Mouse (Mus musculus) limb, embryonic 10.5 days (tissue): ENCODE measurements at regions not wholly inside any gene's neighbourhood (a gene's known extent, or its start where the extent isn't known, plus 50 kb on each side); places are given as distances from the start of the nearest gene placed in this dataset. TPM values are rescaled to one million over a fixed set of nuclear protein-coding genes. Genes with fewer than 3 reads are reported as not detected.

Experiments used
- DNase-seq: peaks from one replicate; pipeline ENCODE4 v3.0.0-alpha.2; 2017; ENCODE audit warnings: low spot score
- H3K27ac ChIP-seq: fragments of 300-500 bp; sonication (generic); 2 replicates; pipeline ENCODE4 v1.5.1; 2016; ENCODE audit warnings: mild to moderate bottlenecking
- H3K27me3 ChIP-seq: fragments of 300-500 bp; sonication (generic); 2 replicates; pipeline ENCODE4 v1.6.1; 2016; ENCODE audit warnings: low read depth, mild to moderate bottlenecking; ENCODE audit not compliant: poor library complexity, severe bottlenecking
- H3K36me3 ChIP-seq: fragments of 300-500 bp; sonication (generic); 2 replicates; pipeline ENCODE4 v1.6.1; 2016; ENCODE audit warnings: mild to moderate bottlenecking, moderate library complexity
- H3K4me1 ChIP-seq: fragments of 300-500 bp; sonication (generic); 2 replicates; pipeline ENCODE4 v1.6.1; 2016
- H3K4me3 ChIP-seq: fragments of 300-500 bp; sonication (generic); 2 replicates; pipeline ENCODE4 v1.5.1; 2016; ENCODE audit warnings: mild to moderate bottlenecking, moderate library complexity
- H3K9me3 ChIP-seq: fragments of 300-500 bp; sonication (generic); replicated peaks from 2 replicates; pipeline ENCODE4 v1.6.1; 2016; ENCODE audit warnings: mild to moderate bottlenecking
- WGBS: fragments of 180-500 bp; shearing (Covaris S2); methylation state at CpG from one replicate; pipeline ENCODE4 v1.1.7; 2016; 5-methylcytosine and 5-hydroxymethylcytosine counted together
- microRNA counts: library from miRNA; unstranded; fragments of <30 nt; microRNA quantifications from one replicate; lab custom pipeline; 2017
- microRNA-seq: library from miRNA; unstranded; fragments of <30 nt; microRNA quantifications from one replicate; pipeline ENCODE4, GENCODE M21; 2017

- Histone ChIP-seq H3K36me3 (no peaks in the 10 kb centered on the region), H3K4me3 (no peak overlapping the region), H3K4me1 (no peaks in the 10 kb centered on the region), H3K27me3 (no peaks in the 10 kb centered on the region), H3K27ac (no peak overlapping the region), H3K9me3 (no peaks in the 10 kb centered on the region)
- DNase-seq = no peak
- 91% methylated on average over 4 of the region's 4 CpGs for WGBS
Measured at GRCm38 (mm10) chr10:91871244-91871643, 690.1 kb upstream of the Tmpo start.

GRCm38 (mm10) chr10:91858711-91859595 lies 677.8 kb upstream of the Tmpo start:
- H3K4me1 ChIP-seq = peaks cover 7% of the 10 kb centered on the region
- no peaks in the 10 kb centered on the region for H3K27me3 ChIP-seq
- WGBS = 50% methylated on average over 6 of the region's 6 CpGs
- DNase-seq = peak; percentile 31
- no peaks in the 10 kb centered on the region for H3K9me3 ChIP-seq
- H3K4me3 ChIP-seq = no peak overlapping the region
- no peak overlapping the region for H3K27ac ChIP-seq
- H3K36me3 ChIP-seq = no peaks in the 10 kb centered on the region

- Histone ChIP-seq H3K9me3 (no peaks in the 10 kb centered on the region), H3K36me3 (no peaks in the 10 kb centered on the region), H3K27me3 (no peaks in the 10 kb centered on the region), H3K4me3 (no peak overlapping the region), H3K4me1 (no peaks in the 10 kb centered on the region), H3K27ac (no peak overlapping the region)
- 77% methylated on average over 3 of the region's 3 CpGs for WGBS
- DNase-seq = no peak
Measured at GRCm38 (mm10) chr10:91827074-91827473, 646.0 kb upstream of the Tmpo start.

GRCm38 (mm10) chr10:91823499-91823898 lies 642.4 kb upstream of the Tmpo start:
- Histone ChIP-seq H3K9me3 (no peaks in the 10 kb centered on the region), H3K27me3 (no peaks in the 10 kb centered on the region), H3K4me3 (no peak overlapping the region), H3K36me3 (no peaks in the 10 kb centered on the region), H3K4me1 (no peaks in the 10 kb centered on the region), H3K27ac (no peak overlapping the region)
- whole genome bisulfite sequencing = 92% methylated on average over 5 of the region's 5 CpGs
- no peak for DNase-seq

GRCm38 (mm10) chr10:91804870-91805269 lies 623.8 kb upstream of the Tmpo start:
- Histone ChIP-seq H3K4me3 (no peak overlapping the region), H3K9me3 (no peaks in the 10 kb centered on the region), H3K27me3 (no peaks in the 10 kb centered on the region), H3K36me3 (no peaks in the 10 kb centered on the region), H3K27ac (no peak overlapping the region), H3K4me1 (no peaks in the 10 kb centered on the region)
- DNase-seq = no peak
- 89% methylated on average over 3 of the region's 3 CpGs for WGBS

MicroRNAs encoded in the stretch of these regions (microRNA counts, 519-probe panel; counts per million panel counts)
- 3,362 counts per million, percentile 76 among the panel's probes with 10 or more counts for microRNA mmu-miR-135a (lab: Ali Mortazavi, UCI)

Small RNA genes in the stretch of these regions (microRNA-seq; reads per million reads assigned to microRNA genes)
- gene Gm22582 = not detected
- gene Mir1251 = 1.8 reads per million
- gene Mir135a-2 = 2.1 reads per million
